Comparison of ENCODE assay signal across 28 mouse cellular contexts in the genomic region with DNA sequence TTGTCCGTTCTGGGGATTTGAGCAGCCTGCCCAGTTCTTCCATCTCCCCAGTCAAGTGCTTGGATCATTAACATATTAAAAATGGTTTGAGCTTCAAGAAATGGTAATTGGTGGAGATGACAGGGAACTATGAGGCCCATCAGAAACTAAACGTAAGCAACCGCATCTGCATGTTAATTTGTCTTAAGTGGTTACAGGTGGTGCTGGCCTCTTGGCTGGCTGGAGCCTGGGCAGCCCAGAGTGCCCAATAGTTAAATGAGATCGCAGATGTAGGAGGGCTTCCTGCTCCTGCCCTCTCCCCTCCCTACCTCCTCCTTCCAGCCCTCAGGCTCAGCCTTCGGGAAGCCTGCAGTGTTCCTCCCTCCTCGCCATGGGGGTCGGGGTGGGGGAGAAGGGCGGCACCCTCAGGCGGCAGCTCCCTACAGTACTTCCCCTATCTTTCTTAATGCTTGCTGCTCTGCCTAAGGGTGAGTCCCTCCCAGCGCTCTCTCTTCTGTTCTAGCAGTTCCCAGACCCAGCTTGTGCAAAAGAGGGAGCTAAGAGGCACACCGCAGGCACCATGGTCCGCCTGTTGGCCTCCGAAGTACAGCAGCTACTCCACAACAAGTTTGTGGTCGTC.
DNase-seq lines count a peak whose midpoint lies in the region; ATAC-seq and TF ChIP-seq lines count a peak whose summit lies in the region.
"Had no signal": no experiment of that assay in that cellular context is flagged by ENCODE, and none has a peak within 500 bp of the region (broad histone marks: within the 10 kb centered on the region; RNA-seq: fewer than 3 reads in every experiment).

No protein-coding gene starts in this region.

- no peak for TF ChIP-seq CTCF in hindbrain, postnatal 0 days (IDR thresholded peaks at IDR 0.05; ENCODE audit: low read depth)

- H3K4me2 ChIP-seq in hindbrain, postnatal 0 days (ENCODE audit: low read depth, low read length): no peak overlapping the region
- H3K4me2 ChIP-seq: forebrain, embryonic 13.5 days; heart, embryonic 13.5 days; hindbrain, embryonic 15.5 days; kidney, embryonic 15.5 days; limb, embryonic 15.5 days; liver, embryonic 15.5 days; midbrain, embryonic 15.5 days had no signal

- H3K4me3 ChIP-seq in hindbrain, embryonic 10.5 days: no peak overlapping the region
- no peak overlapping the region for H3K4me3 ChIP-seq in hindbrain, postnatal 0 days (ENCODE audit: low read length)
- no peak overlapping the region for H3K4me3 ChIP-seq in embryonic facial prominence, embryonic 10.5 days
- H3K4me3 ChIP-seq: forebrain, embryonic 13.5 days; heart, adult 2 months; heart, embryonic 13.5 days; hindbrain, embryonic 15.5 days; kidney, embryonic 15.5 days; limb, embryonic 15.5 days; liver, embryonic 15.5 days; midbrain, embryonic 15.5 days had no signal

- H3K9ac ChIP-seq in hindbrain, postnatal 0 days (replicated peaks; ENCODE audit: low read length): no peak overlapping the region
- H3K9ac ChIP-seq: forebrain, embryonic 13.5 days; heart, embryonic 13.5 days; hindbrain, embryonic 15.5 days; kidney, embryonic 15.5 days; limb, embryonic 15.5 days; liver, embryonic 15.5 days; midbrain, embryonic 15.5 days had no signal

- no peaks in the 10 kb centered on the region for H3K9me3 ChIP-seq in hindbrain, embryonic 10.5 days
- H3K9me3 ChIP-seq in hindbrain, postnatal 0 days (ENCODE audit: low read length): no peaks in the 10 kb centered on the region
- H3K9me3 ChIP-seq in embryonic facial prominence, embryonic 10.5 days: no peaks in the 10 kb centered on the region
- H3K9me3 ChIP-seq: forebrain, embryonic 13.5 days; G1E; heart, embryonic 13.5 days; hindbrain, embryonic 15.5 days; kidney, embryonic 15.5 days; limb, embryonic 15.5 days; liver, embryonic 15.5 days; midbrain, embryonic 15.5 days had no signal

- H3K27me3 ChIP-seq in hindbrain, embryonic 10.5 days (ENCODE audit: insufficient read depth, poor library complexity, severe bottlenecking): no peaks in the 10 kb centered on the region
- H3K27me3 ChIP-seq in hindbrain, postnatal 0 days (ENCODE audit: insufficient read depth, low read length): no peaks in the 10 kb centered on the region
- H3K27me3 ChIP-seq in embryonic facial prominence, embryonic 10.5 days (replicated peaks; ENCODE audit: low read depth, poor library complexity, severe bottlenecking): no peaks in the 10 kb centered on the region
- H3K27me3 ChIP-seq: forebrain, embryonic 13.5 days; heart, embryonic 13.5 days; hindbrain, embryonic 15.5 days; kidney, embryonic 15.5 days; limb, embryonic 15.5 days; liver, embryonic 15.5 days; midbrain, embryonic 15.5 days had no signal

- DNase-seq in hindbrain, embryonic 10.5 days (ENCODE audit: low spot score): no peak
- DNase-seq in hindbrain, postnatal 0 days (ENCODE audit: low spot score): no peak
- peak; percentile 25 for DNase-seq in testis, postnatal 14 days (ENCODE audit: low spot score)
- DNase-seq in testis, postnatal 10 days (ENCODE audit: low spot score): no peak
- DNase-seq in embryonic facial prominence, embryonic 10.5 days (ENCODE audit: low spot score): no peak
- DNase-seq in left cerebral cortex, adult 8-10 months (ENCODE audit: low spot score in 2 of 2): no peak
- DNase-seq in layer of hippocampus, adult 11-12 months (ENCODE audit: low spot score): no peak
- no peak for DNase-seq in urinary bladder, postnatal 36 days (ENCODE audit: low spot score in 2 of 2)
- DNase-seq: adrenal gland, postnatal 36 days; cerebellum, adult 2 months; cerebellum, postnatal 14 days; gastrocnemius, postnatal 25 days; heart, adult 2 months; heart, postnatal 10 days; kidney, adult 18-20 months; kidney, postnatal 25 days; left cerebral cortex, postnatal 4 days; lung, postnatal 10 days; right cerebral cortex, postnatal 4 days had no signal

- ATAC-seq in hindbrain, postnatal 0 days: no peak
- ATAC-seq: forebrain, embryonic 13.5 days; midbrain, embryonic 15.5 days had no signal

- 0 out of 2 replicates have a peak, but pooled peaks cover 9% of the 10 kb centered on the region for H3K36me3 ChIP-seq in hindbrain, embryonic 10.5 days
- H3K36me3 ChIP-seq in hindbrain, postnatal 0 days (ENCODE audit: insufficient read depth, low read length): no peaks in the 10 kb centered on the region
- no peaks in the 10 kb centered on the region; the same call in 1 of the 2 replicates for H3K36me3 ChIP-seq in embryonic facial prominence, embryonic 10.5 days (replicated peaks)
- H3K36me3 ChIP-seq: heart, embryonic 13.5 days; hindbrain, embryonic 15.5 days; kidney, embryonic 15.5 days; limb, embryonic 15.5 days; midbrain, embryonic 15.5 days had no signal

- 69% methylated on average over 14 of the region's 14 CpGs for WGBS in hindbrain, embryonic 10.5 days
- WGBS in hindbrain, postnatal 0 days: 78% methylated on average over 14 of the region's 14 CpGs
- WGBS in embryonic facial prominence, embryonic 10.5 days: 61% methylated on average over 14 of the region's 14 CpGs

- H3K4me1 ChIP-seq in hindbrain, embryonic 10.5 days (replicated peaks): peaks cover 4% of the 10 kb centered on the region; the same call in 1 of the 2 replicates
- H3K4me1 ChIP-seq in hindbrain, postnatal 0 days (ENCODE audit: insufficient read depth, low read length): no peaks in the 10 kb centered on the region
- peaks cover 17% of the 10 kb centered on the region for H3K4me1 ChIP-seq in embryonic facial prominence, embryonic 10.5 days
- H3K4me1 ChIP-seq: forebrain, embryonic 13.5 days; hindbrain, embryonic 15.5 days; midbrain, embryonic 15.5 days had no signal

- H3K27ac ChIP-seq in hindbrain, embryonic 10.5 days: 0 out of 2 replicates have a peak overlapping the region, but pooled peaks have one; percentile 23
- no peak overlapping the region for H3K27ac ChIP-seq in hindbrain, postnatal 0 days
- peak overlapping the region; percentile 65; the same call in 1 of the 2 replicates for H3K27ac ChIP-seq in embryonic facial prominence, embryonic 10.5 days (replicated peaks)
- H3K27ac ChIP-seq: forebrain, embryonic 13.5 days; heart, adult 2 months; heart, embryonic 13.5 days; hindbrain, embryonic 15.5 days; kidney, embryonic 15.5 days; limb, embryonic 15.5 days; liver, embryonic 15.5 days; macrophage; midbrain, embryonic 15.5 days had no signal
